Mouse (Mus musculus): Measurements from ENCODE around the gene Mrap. TPM values are rescaled to one million over a fixed set of nuclear protein-coding genes. Genes with fewer than 3 reads are reported as not detected.

Gene Mrap
- total RNA-seq, 1 experiment: not detected

- TF ChIP-seq CHD2 (IDR thresholded peaks at IDR 0.05; ENCODE audit: low read depth, low read length) (no peak), ZC3H11A (IDR thresholded peaks at IDR 0.05; ENCODE audit: borderline replicate concordance, low read depth, low read length) (no peak), ZNF384 (IDR thresholded peaks at IDR 0.05; ENCODE audit: low read depth, low read length) (no peak), MAFK (IDR thresholded peaks at IDR 0.05; ENCODE audit: insufficient read depth, low read depth, low read length) (no peak), HCFC1 (IDR thresholded peaks at IDR 0.05; ENCODE audit: borderline replicate concordance, insufficient read depth, low read length) (no peak)
- no peak for DNase-seq (ENCODE audit: low read depth, low spot score)
- Histone ChIP-seq H3K4me1 (ENCODE audit: control insufficient read depth in 2 of 2, insufficient read depth in 2 of 2, low read length in 2 of 2, poor library complexity in 1 of 2) (peaks cover 0 to 1% of the 10 kb centered on the region in 2 experiments; a peak in 1 of 4 replicates), H3K36me3 (ENCODE audit: control insufficient read depth, insufficient read depth, low read length, poor library complexity, severe bottlenecking) (no peaks in the 10 kb centered on the region), H3K9me3 (ENCODE audit: control insufficient read depth, insufficient read depth, low read depth, low read length) (no peaks in the 10 kb centered on the region), H3K4me3 (ENCODE audit: insufficient read depth in 1 of 2, low read depth in 1 of 2, low read length in 2 of 2, poor library complexity in 1 of 2, severe bottlenecking in 1 of 2) (no peak overlapping the region), H3K9ac (ENCODE audit: insufficient read depth, low read depth, low read length, poor library complexity, severe bottlenecking) (no peak overlapping the region), H3K27ac (ENCODE audit: insufficient read depth, low read depth, low read length, poor library complexity, severe bottlenecking) (no peak overlapping the region)
- in situ Hi-C loops (cut with MboI; ENCODE audit: low sequenced_read_pairs in 2 of 2, unreplicated experiment in 2 of 2): no loop called here
Observed at GRCm38 (mm10) chr16:90704161-90704825, 33.7 kb upstream of the Mrap start.

GRCm38 (mm10) chr16:90706279-90706678 lies 31.7 kb upstream of the Mrap start:
- DNase-seq (ENCODE audit: low read depth, low spot score): no peak
- no peak overlapping the region for H3K27ac ChIP-seq (ENCODE audit: insufficient read depth, low read depth, low read length, poor library complexity, severe bottlenecking)
- TF ChIP-seq HCFC1 (IDR thresholded peaks at IDR 0.05; ENCODE audit: borderline replicate concordance, insufficient read depth, low read length): no peak
- TF ChIP-seq ZNF384 (IDR thresholded peaks at IDR 0.05; ENCODE audit: low read depth, low read length): no peak
- TF ChIP-seq ZC3H11A (IDR thresholded peaks at IDR 0.05; ENCODE audit: borderline replicate concordance, low read depth, low read length): no peak
- TF ChIP-seq MAFK (IDR thresholded peaks at IDR 0.05; ENCODE audit: insufficient read depth, low read depth, low read length): no peak
- no peak for TF ChIP-seq CHD2 (IDR thresholded peaks at IDR 0.05; ENCODE audit: low read depth, low read length)
- H3K4me1 ChIP-seq (ENCODE audit: control insufficient read depth in 2 of 2, insufficient read depth in 2 of 2, low read length in 2 of 2, poor library complexity in 1 of 2): peaks cover 3 to 5% of the 10 kb centered on the region in 2 experiments; a peak in 2 of 4 replicates
- H3K4me3 ChIP-seq (ENCODE audit: insufficient read depth in 1 of 2, low read depth in 1 of 2, low read length in 2 of 2, poor library complexity in 1 of 2, severe bottlenecking in 1 of 2): no peak overlapping the region
- in situ Hi-C loops (cut with MboI; ENCODE audit: low sequenced_read_pairs in 2 of 2, unreplicated experiment in 2 of 2): no loop called here
- no peaks in the 10 kb centered on the region for H3K36me3 ChIP-seq (ENCODE audit: control insufficient read depth, insufficient read depth, low read length, poor library complexity, severe bottlenecking)
- no peaks in the 10 kb centered on the region for H3K9me3 ChIP-seq (ENCODE audit: control insufficient read depth, insufficient read depth, low read depth, low read length)
- no peak overlapping the region for H3K9ac ChIP-seq (ENCODE audit: insufficient read depth, low read depth, low read length, poor library complexity, severe bottlenecking)

GRCm38 (mm10) chr16:90709711-90710289 lies 28.2 kb upstream of the Mrap start:
- no peak overlapping the region for H3K9ac ChIP-seq (ENCODE audit: insufficient read depth, low read depth, low read length, poor library complexity, severe bottlenecking)
- no peaks in the 10 kb centered on the region for H3K9me3 ChIP-seq (ENCODE audit: control insufficient read depth, insufficient read depth, low read depth, low read length)
- H3K4me3 ChIP-seq (ENCODE audit: insufficient read depth in 1 of 2, low read depth in 1 of 2, low read length in 2 of 2, poor library complexity in 1 of 2, severe bottlenecking in 1 of 2): no peak overlapping the region
- TF ChIP-seq ZNF384 (IDR thresholded peaks at IDR 0.05; ENCODE audit: low read depth, low read length): no peak
- TF ChIP-seq ZC3H11A (IDR thresholded peaks at IDR 0.05; ENCODE audit: borderline replicate concordance, low read depth, low read length): no peak
- no peak for TF ChIP-seq CHD2 (IDR thresholded peaks at IDR 0.05; ENCODE audit: low read depth, low read length)
- TF ChIP-seq HCFC1 (IDR thresholded peaks at IDR 0.05; ENCODE audit: borderline replicate concordance, insufficient read depth, low read length): no peak
- no peak for TF ChIP-seq MAFK (IDR thresholded peaks at IDR 0.05; ENCODE audit: insufficient read depth, low read depth, low read length)
- no peaks in the 10 kb centered on the region for H3K36me3 ChIP-seq (ENCODE audit: control insufficient read depth, insufficient read depth, low read length, poor library complexity, severe bottlenecking)
- no peak overlapping the region for H3K27ac ChIP-seq (ENCODE audit: insufficient read depth, low read depth, low read length, poor library complexity, severe bottlenecking)
- peaks cover 7 to 26% of the 10 kb centered on the region in 2 experiments; a peak in 3 of 4 replicates for H3K4me1 ChIP-seq (ENCODE audit: control insufficient read depth in 2 of 2, insufficient read depth in 2 of 2, low read length in 2 of 2, poor library complexity in 1 of 2)
- no peak for DNase-seq (ENCODE audit: low read depth, low spot score)
- in situ Hi-C loops (cut with MboI; ENCODE audit: low sequenced_read_pairs in 2 of 2, unreplicated experiment in 2 of 2): no loop called here

- no peak overlapping the region for H3K9ac ChIP-seq (ENCODE audit: insufficient read depth, low read depth, low read length, poor library complexity, severe bottlenecking)
- no peaks in the 10 kb centered on the region for H3K9me3 ChIP-seq (ENCODE audit: control insufficient read depth, insufficient read depth, low read depth, low read length)
- in situ Hi-C loops (cut with MboI; ENCODE audit: low sequenced_read_pairs in 2 of 2, unreplicated experiment in 2 of 2): no loop called here
- no peak for TF ChIP-seq CHD2 (IDR thresholded peaks at IDR 0.05; ENCODE audit: low read depth, low read length)
- no peak for TF ChIP-seq ZNF384 (IDR thresholded peaks at IDR 0.05; ENCODE audit: low read depth, low read length)
- no peak for TF ChIP-seq ZC3H11A (IDR thresholded peaks at IDR 0.05; ENCODE audit: borderline replicate concordance, low read depth, low read length)
- no peak for TF ChIP-seq HCFC1 (IDR thresholded peaks at IDR 0.05; ENCODE audit: borderline replicate concordance, insufficient read depth, low read length)
- DNase-seq (ENCODE audit: low read depth, low spot score): no peak
- peaks cover 7 to 26% of the 10 kb centered on the region in 2 experiments; a peak in 3 of 4 replicates for H3K4me1 ChIP-seq (ENCODE audit: control insufficient read depth in 2 of 2, insufficient read depth in 2 of 2, low read length in 2 of 2, poor library complexity in 1 of 2)
- no peak overlapping the region for H3K4me3 ChIP-seq (ENCODE audit: insufficient read depth in 1 of 2, low read depth in 1 of 2, low read length in 2 of 2, poor library complexity in 1 of 2, severe bottlenecking in 1 of 2)
- no peak overlapping the region for H3K27ac ChIP-seq (ENCODE audit: insufficient read depth, low read depth, low read length, poor library complexity, severe bottlenecking)
- H3K36me3 ChIP-seq (ENCODE audit: control insufficient read depth, insufficient read depth, low read length, poor library complexity, severe bottlenecking): no peaks in the 10 kb centered on the region
Observed at GRCm38 (mm10) chr16:90710313-90710712, 27.7 kb upstream of the Mrap start.
